Mouse (Mus musculus) lung, embryonic 15.5 days (tissue): ENCODE data around the gene Tmem63b. TPM values are rescaled to one million over a fixed set of nuclear protein-coding genes. Genes with fewer than 3 reads are reported as not detected.

Source experiments
- ATAC-seq: fragments of 200-750 bp; cut with Nextera tagmentation; 2 replicates; pipeline ENCODE4 v1.8.0; 2017; ENCODE audit warnings: moderate number of reproducible peaks, borderline replicate concordance; ENCODE audit not compliant: low FRiP score, low TSS enrichment; ENCODE audit errors: extremely low read depth
- H3K27ac ChIP-seq: fragments of 300-500 bp; sonication (generic); 2 replicates; pipeline ENCODE4 v1.5.1; 2015; ENCODE audit warnings: moderate library complexity, mild to moderate bottlenecking, inconsistent platforms
- H3K27me3 ChIP-seq: fragments of 300-500 bp; sonication (generic); 2 replicates; pipeline ENCODE4 v1.6.1; 2015; ENCODE audit warnings: inconsistent platforms
- H3K36me3 ChIP-seq: fragments of 300-500 bp; sonication (generic); 2 replicates; pipeline ENCODE4 v1.6.1; 2015; ENCODE audit warnings: inconsistent platforms
- H3K4me1 ChIP-seq: fragments of 300-500 bp; sonication (generic); 2 replicates; pipeline ENCODE4 v1.6.1; 2015; ENCODE audit warnings: inconsistent platforms
- H3K4me2 ChIP-seq: fragments of 300-500 bp; sonication (generic); 2 replicates; pipeline ENCODE4 v1.6.1; 2015; ENCODE audit warnings: inconsistent platforms, mild to moderate bottlenecking, moderate library complexity
- H3K4me3 ChIP-seq: fragments of 300-500 bp; sonication (generic); 2 replicates; pipeline ENCODE4 v1.5.1; 2015; ENCODE audit warnings: mild to moderate bottlenecking, inconsistent platforms
- H3K9ac ChIP-seq: fragments of 300-500 bp; sonication (generic); 2 replicates; pipeline ENCODE4 v1.6.1; 2015; ENCODE audit warnings: inconsistent platforms
- H3K9me3 ChIP-seq: fragments of 300-500 bp; sonication (generic); 2 replicates; pipeline ENCODE4 v1.6.1; 2016; ENCODE audit warnings: inconsistent platforms
- WGBS: fragments of 180-500 bp; shearing (Covaris S2); methylation state at CpG from one replicate; pipeline ENCODE4 v1.1.7; 2015; 5-methylcytosine and 5-hydroxymethylcytosine counted together
- polyA plus RNA-seq: library from polyadenylated mRNA; unstranded; fragments of >200 nt; fragmentation: Nextera tagmentation; extraction: Ambion mirVana; gene quantifications from 2 replicates; pipeline ENCODE4 v1.2.1, GENCODE M21; 2015

Tmem63b gene
- polyA plus RNA-seq, 1 experiment from 2014 or later = 48.0 TPM

DNA sequence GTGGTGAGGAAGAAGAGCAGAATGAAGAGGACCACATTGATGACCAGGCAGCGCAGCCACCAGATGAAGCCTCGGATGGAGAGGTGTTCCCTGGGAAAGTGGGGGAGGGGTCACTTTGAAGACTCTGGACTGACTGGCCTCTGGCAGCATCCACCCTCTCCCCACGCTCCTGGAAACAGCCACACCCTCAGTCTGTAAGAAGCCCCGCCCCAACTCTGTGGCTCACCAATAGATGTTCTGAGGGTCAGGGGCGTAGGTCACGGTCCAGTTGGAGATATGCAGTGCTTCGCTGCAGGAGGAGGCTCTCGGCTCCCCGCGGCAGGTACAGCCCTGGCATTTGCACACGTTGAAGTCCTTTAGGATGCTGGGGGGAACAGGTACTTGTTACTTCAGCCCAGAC is 20.6 kb downstream of the Tmem63b start:
- H3K9ac ChIP-seq = no peak overlapping the region
- H3K27me3 ChIP-seq = no peaks in the 10 kb centered on the region
- no peaks in the 10 kb centered on the region for H3K9me3 ChIP-seq
- 77% methylated on average over 11 of the region's 11 CpGs for WGBS
- H3K4me3 ChIP-seq = no peak overlapping the region
- no peak overlapping the region for H3K4me2 ChIP-seq
- no peak for ATAC-seq
- no peak overlapping the region for H3K27ac ChIP-seq
- no peaks in the 10 kb centered on the region for H3K4me1 ChIP-seq
- H3K36me3 ChIP-seq = peaks cover 61% of the 10 kb centered on the region

- H3K36me3 ChIP-seq = peaks cover 62% of the 10 kb centered on the region
- no peaks in the 10 kb centered on the region for H3K9me3 ChIP-seq
- no peaks in the 10 kb centered on the region for H3K27me3 ChIP-seq
- WGBS = 83% methylated on average over 13 of the region's 13 CpGs
- ATAC-seq = no peak
- H3K4me1 ChIP-seq = no peaks in the 10 kb centered on the region
- H3K4me3 ChIP-seq = no peak overlapping the region
- no peak overlapping the region for H3K27ac ChIP-seq
- no peak overlapping the region for H3K9ac ChIP-seq
- no peak overlapping the region for H3K4me2 ChIP-seq
These were observed 22.1 kb downstream of the Tmem63b start for GRCm38 (mm10) chr17:45664608-45665007.

DNA sequence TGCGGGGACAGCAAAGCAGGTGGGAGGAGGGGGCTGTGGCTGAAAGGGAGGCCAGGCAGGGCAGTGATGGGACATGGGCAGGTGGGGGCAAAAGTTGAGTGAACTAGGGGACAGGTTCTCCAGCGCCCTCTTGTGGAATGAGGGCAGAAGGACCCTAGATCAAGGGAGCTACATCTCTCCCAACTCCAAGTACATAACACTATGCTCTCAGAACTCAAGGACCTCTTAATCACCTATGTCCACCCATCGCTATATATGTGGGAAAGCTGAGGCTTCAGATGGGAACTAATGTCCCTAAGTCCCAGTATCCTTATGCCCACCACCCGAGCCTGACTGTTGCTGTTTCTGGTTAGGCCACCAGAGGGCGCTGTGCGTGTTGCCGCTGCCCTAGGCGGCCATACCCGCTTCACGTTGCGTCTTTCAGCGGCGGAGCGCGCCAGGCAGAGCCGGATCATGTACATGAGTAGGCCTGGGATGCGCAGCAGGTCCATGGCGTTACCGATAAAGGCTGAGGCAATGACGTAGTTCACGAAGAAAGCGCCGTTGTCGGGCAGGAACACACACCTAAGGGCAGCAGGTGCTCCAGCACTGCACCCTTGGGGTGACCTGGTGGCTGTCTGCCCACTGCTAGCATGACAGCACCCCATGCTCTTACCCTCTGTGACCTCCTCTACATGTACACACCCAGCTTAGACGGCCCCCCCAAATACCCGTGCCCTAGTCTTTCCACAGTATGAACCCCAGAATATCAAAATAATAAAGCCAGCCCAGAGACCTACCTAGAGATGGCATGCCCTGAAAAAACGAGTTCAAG is 23.4 kb downstream of the Tmem63b start:
- WGBS = 24% methylated on average over 27 of the region's 27 CpGs

DNA sequence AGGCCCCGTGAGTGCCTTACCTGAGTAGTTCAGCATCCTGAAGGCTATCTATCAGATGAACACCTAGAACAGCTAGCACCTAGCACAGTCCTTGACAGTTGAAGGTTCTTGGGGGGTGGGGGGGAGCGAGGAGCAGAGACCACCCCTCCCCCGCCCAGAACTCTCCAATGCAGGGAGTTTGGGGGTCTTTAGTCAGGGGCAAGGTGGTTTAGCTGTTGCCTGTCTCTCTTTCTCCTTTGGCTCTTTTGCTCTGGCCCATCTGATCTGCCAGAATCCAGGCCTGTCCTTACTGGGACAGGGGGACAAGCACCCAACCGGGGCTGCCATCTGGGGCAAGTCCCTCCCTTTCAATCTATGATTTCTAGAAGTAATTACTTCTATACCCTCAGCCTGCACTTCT is 27.5 kb downstream of the Tmem63b start, which contains the start of gene Capn11:
Capn11 (minus strand) TSS at position 101 of the 400 bp plus-strand sequence.
- H3K27ac ChIP-seq = no peak within 1 kb of the TSS
- H3K4me2 ChIP-seq = no peak within 1 kb of the TSS
- ATAC-seq = no peak
- H3K27me3 ChIP-seq = no peaks in the 10 kb centered on the region
- H3K36me3 ChIP-seq = peaks cover 21% of the 10 kb centered on the region; the same call in 1 of the 2 replicates
- H3K4me1 ChIP-seq = no peaks in the 10 kb centered on the region
- H3K9ac ChIP-seq = no peak within 1 kb of the TSS
- WGBS = 63% methylated on average over 4 of the region's 4 CpGs
- H3K4me3 ChIP-seq = no peak within 1 kb of the TSS
- no peaks in the 10 kb centered on the region for H3K9me3 ChIP-seq

More for the DNA sequence above, 23.4 kb downstream of the Tmem63b start:
- H3K4me2 ChIP-seq = no peak overlapping the region; the same call in 1 of the 2 replicates
- peaks cover 55% of the 10 kb centered on the region for H3K36me3 ChIP-seq
- H3K27me3 ChIP-seq = no peaks in the 10 kb centered on the region
- H3K4me1 ChIP-seq = no peaks in the 10 kb centered on the region
- H3K9me3 ChIP-seq = no peaks in the 10 kb centered on the region
- no peak overlapping the region for H3K9ac ChIP-seq
- H3K4me3 ChIP-seq = no peak overlapping the region
- no peak; the same call in 1 of the 2 replicates for ATAC-seq
- H3K27ac ChIP-seq = no peak overlapping the region

GRCm38 (mm10) chr17:45655820-45656219 is 30.9 kb downstream of the Tmem63b start:
- no peak for ATAC-seq
- WGBS = 23% methylated on average over 6 of the region's 6 CpGs
- no peaks in the 10 kb centered on the region for H3K4me1 ChIP-seq

GRCm38 (mm10) chr17:45653233-45653632 is 33.5 kb downstream of the Tmem63b start:
- Histone ChIP-seq H3K4me1 (no peaks in the 10 kb centered on the region), H3K36me3 (no peaks in the 10 kb centered on the region), H3K9me3 (no peaks in the 10 kb centered on the region), H3K27ac (no peak overlapping the region), H3K4me3 (no peak overlapping the region), H3K27me3 (no peaks in the 10 kb centered on the region), H3K9ac (no peak overlapping the region), H3K4me2 (no peak overlapping the region)
- no peak for ATAC-seq
- 67% methylated on average over 7 of the region's 7 CpGs for WGBS

More at GRCm38 (mm10) chr17:45655820-45656219, 30.9 kb downstream of the Tmem63b start:
- 0 out of 2 replicates have a peak, but pooled peaks cover 2% of the 10 kb centered on the region for H3K36me3 ChIP-seq
- no peaks in the 10 kb centered on the region for H3K9me3 ChIP-seq
- H3K4me2 ChIP-seq = no peak overlapping the region
- H3K27me3 ChIP-seq = no peaks in the 10 kb centered on the region
- H3K9ac ChIP-seq = no peak overlapping the region
- H3K27ac ChIP-seq = no peak overlapping the region
- no peak overlapping the region for H3K4me3 ChIP-seq

GRCm38 (mm10) chr17:45644185-45644584 is 42.5 kb downstream of the Tmem63b start:
- Histone ChIP-seq H3K27ac (no peak overlapping the region), H3K4me1 (0 out of 2 replicates have a peak, but pooled peaks cover 3% of the 10 kb centered on the region), H3K27me3 (no peaks in the 10 kb centered on the region), H3K9me3 (no peaks in the 10 kb centered on the region), H3K9ac (no peak overlapping the region), H3K4me3 (no peak overlapping the region), H3K4me2 (no peak overlapping the region), H3K36me3 (no peaks in the 10 kb centered on the region)
- no peak for ATAC-seq
- WGBS = 86% methylated on average over 4 of the region's 4 CpGs

GRCm38 (mm10) chr17:45642701-45643100 is 44.0 kb downstream of the Tmem63b start:
- 0 out of 2 replicates have a peak, but pooled peaks cover 3% of the 10 kb centered on the region for H3K4me1 ChIP-seq
- no peak overlapping the region for H3K27ac ChIP-seq
- 24% methylated on average over 12 of the region's 12 CpGs for whole genome bisulfite sequencing
- H3K9ac ChIP-seq = no peak overlapping the region
- H3K9me3 ChIP-seq = no peaks in the 10 kb centered on the region
- no peak overlapping the region for H3K4me3 ChIP-seq
- no peaks in the 10 kb centered on the region for H3K27me3 ChIP-seq
- no peak overlapping the region for H3K4me2 ChIP-seq
- no peaks in the 10 kb centered on the region for H3K36me3 ChIP-seq
- no peak for ATAC-seq

DNA sequence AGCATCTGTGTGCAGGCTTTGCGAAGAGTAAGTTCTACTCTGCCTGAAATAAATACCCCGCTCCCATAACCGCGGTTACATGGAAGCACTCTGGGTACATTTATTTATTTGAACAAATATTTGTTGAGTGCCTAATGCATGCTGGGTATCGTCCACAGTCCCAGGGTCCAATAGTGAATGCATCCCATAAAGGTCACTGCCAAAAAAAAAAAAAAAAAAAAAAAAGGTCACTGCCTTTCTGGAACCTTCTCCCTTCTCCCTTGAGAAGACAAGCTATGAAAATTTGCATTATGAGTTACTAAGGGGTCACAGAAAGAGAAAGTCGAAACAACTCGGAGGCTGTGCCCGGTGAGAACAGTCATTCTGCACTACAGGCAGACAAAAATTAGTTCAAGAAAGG is 44.7 kb downstream of the Tmem63b start:
- 81% methylated on average over 8 of the region's 8 CpGs for WGBS
- ATAC-seq = no peak

DNA sequence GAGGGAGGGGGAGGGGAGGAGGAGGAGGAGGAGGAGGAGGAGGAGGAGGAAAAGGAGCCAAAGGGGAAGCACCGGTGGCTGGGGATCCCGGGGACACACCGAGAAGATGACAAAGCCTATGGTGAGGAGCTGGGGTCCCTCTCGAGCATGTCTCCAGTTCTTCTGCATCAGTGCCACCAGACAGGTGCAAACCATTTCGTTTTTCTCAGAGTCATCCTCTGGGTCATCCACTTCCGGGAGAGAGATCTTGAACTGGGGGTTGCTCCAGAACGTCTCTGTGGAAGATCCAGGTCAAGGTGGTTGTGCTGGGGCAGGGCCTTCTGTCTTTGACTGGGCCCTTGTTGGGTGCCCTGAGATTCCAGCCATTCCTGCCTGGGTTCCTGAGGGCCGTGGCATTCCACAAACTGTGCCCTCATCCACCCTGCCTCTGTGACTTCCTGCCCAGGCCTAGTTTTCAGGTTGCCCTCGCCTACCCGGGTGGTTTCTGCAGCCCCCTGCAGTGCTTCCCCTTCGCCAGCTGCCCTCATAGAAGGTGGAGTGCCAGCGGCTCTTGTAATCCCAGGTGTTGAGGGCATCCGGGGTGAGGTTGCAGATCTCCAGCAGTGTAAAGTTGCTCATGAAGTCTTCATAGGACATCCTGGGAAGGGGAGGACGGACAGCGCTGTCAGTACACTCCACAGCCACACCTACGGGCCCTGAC is 48.0 kb downstream of the Tmem63b start:
- no peaks in the 10 kb centered on the region for H3K27me3 ChIP-seq
- H3K4me3 ChIP-seq = no peak overlapping the region
- 68% methylated on average over 16 of the region's 16 CpGs for WGBS
- H3K4me2 ChIP-seq = no peak overlapping the region
- no peaks in the 10 kb centered on the region for H3K36me3 ChIP-seq
- 0 out of 2 replicates have a peak, but pooled peaks cover 3% of the 10 kb centered on the region for H3K4me1 ChIP-seq
- no peak for ATAC-seq
- no peak overlapping the region for H3K9ac ChIP-seq
- no peak overlapping the region for H3K27ac ChIP-seq
- H3K9me3 ChIP-seq = no peaks in the 10 kb centered on the region

More for the DNA sequence above, 44.7 kb downstream of the Tmem63b start:
- H3K27ac ChIP-seq = no peak overlapping the region
- H3K36me3 ChIP-seq = no peaks in the 10 kb centered on the region
- no peaks in the 10 kb centered on the region for H3K9me3 ChIP-seq
- H3K27me3 ChIP-seq = no peaks in the 10 kb centered on the region
- H3K4me2 ChIP-seq = no peak overlapping the region
- H3K4me1 ChIP-seq = 0 out of 2 replicates have a peak, but pooled peaks cover 3% of the 10 kb centered on the region
- H3K4me3 ChIP-seq = no peak overlapping the region
- H3K9ac ChIP-seq = no peak overlapping the region

- Histone ChIP-seq H3K9me3 (no peaks in the 10 kb centered on the region), H3K4me3 (no peak overlapping the region), H3K27me3 (no peaks in the 10 kb centered on the region; the same call in 1 of the 2 replicates), H3K4me1 (peaks cover 18% of the 10 kb centered on the region), H3K27ac (no peak overlapping the region), H3K9ac (no peak overlapping the region), H3K36me3 (no peaks in the 10 kb centered on the region), H3K4me2 (no peak overlapping the region)
- no peak for ATAC-seq
- WGBS = 72% methylated on average over 5 of the region's 5 CpGs
These were observed 52.7 kb downstream of the Tmem63b start for GRCm38 (mm10) chr17:45634033-45634432.

DNA sequence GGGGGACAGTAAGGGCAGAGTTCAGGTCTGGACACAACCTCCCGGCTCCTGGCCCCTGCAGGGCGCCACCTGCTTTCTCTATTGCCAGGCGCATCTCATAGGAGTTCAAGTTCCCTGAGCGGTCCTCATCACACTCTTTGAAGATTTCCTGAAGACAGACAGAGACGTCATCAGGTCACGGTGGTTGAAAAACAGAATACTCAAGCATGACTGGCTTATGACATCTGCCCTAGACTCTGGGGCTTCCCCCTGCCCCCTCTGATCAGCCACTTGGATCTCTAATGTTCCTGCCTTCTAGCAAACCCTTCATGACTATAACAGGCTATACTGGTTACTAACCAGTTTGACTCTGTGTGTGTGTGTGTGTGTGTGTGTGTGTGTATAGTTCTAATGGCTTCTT is 54.8 kb downstream of the Tmem63b start:
- no peak overlapping the region for H3K27ac ChIP-seq
- 69% methylated on average over 6 of the region's 6 CpGs for WGBS
- no peak for ATAC-seq

More for the DNA sequence above, 54.8 kb downstream of the Tmem63b start:
- Histone ChIP-seq H3K9me3 (no peaks in the 10 kb centered on the region), H3K9ac (no peak overlapping the region), H3K4me1 (peaks cover 30% of the 10 kb centered on the region), H3K27me3 (no peaks in the 10 kb centered on the region; the same call in 1 of the 2 replicates), H3K36me3 (no peaks in the 10 kb centered on the region), H3K4me2 (no peak overlapping the region), H3K4me3 (no peak overlapping the region)
